Mouse (Mus musculus) ES-E14 (cell line): Measurements from ENCODE around the gene Chp2.

Experiments used
- MAFK ChIP-seq: IDR thresholded peaks from 2 replicates; pipeline ENCODE4 v1.6.1; 2014; ENCODE audit warnings: mild to moderate bottlenecking, low read depth, low read length, inconsistent platforms; ENCODE audit not compliant: insufficient read depth
- ZNF384 ChIP-seq: IDR thresholded peaks from 2 replicates; pipeline ENCODE4 v1.6.1; 2012; ENCODE audit warnings: low read depth, low read length, inconsistent platforms

DNA sequence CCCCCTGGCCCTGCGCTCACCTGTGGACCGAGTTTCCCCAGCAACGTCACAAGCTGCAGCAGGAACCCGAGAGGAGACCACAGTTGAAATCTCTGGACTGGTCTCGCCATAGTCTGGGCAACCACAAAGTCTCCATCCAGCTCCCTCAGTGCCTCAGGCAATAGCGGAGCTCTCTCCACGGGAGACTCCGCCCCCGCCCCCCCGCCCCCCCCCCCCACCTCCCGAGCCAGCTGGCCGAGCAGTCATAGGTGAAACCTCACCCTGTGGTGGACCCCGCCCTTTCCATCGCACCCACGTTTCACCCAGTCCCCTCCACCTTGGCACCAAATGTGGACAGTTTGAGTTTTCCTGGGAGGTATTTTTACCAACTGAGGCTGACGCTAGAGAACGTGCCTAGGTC, 33.3 kb upstream of the Chp2 start, which contains the start of gene Ern2:
- TF ChIP-seq MAFK (no peak), ZNF384 (no peak)
